Mouse (Mus musculus): ENCODE data around the gene Iqck.
A peak's percentile ranks its signal among the peaks of the same experiment; 100 is the strongest.

Gene Iqck

GRCm38 (mm10) chr7:118911571-118911970, 56.0 kb downstream of the Iqck start:
- no peak for DNase-seq (ENCODE audit: low spot score in 2 of 2)

GRCm38 (mm10) chr7:118912049-118912490, 56.5 kb downstream of the Iqck start:
- no peak for DNase-seq (ENCODE audit: low spot score in 2 of 2)

GRCm38 (mm10) chr7:118914561-118915165, 59.1 kb downstream of the Iqck start:
- no peak for DNase-seq (ENCODE audit: low spot score in 2 of 2)

- DNase-seq (ENCODE audit: low spot score in 2 of 2) = no peak
These were observed 63.9 kb downstream of the Iqck start for GRCm38 (mm10) chr7:118919261-118920006.

- DNase-seq (ENCODE audit: low spot score in 2 of 2) = no peak
These were observed 67.1 kb downstream of the Iqck start for GRCm38 (mm10) chr7:118922441-118923202.

GRCm38 (mm10) chr7:118925547-118925946, 70.0 kb downstream of the Iqck start:
- no peak for DNase-seq (ENCODE audit: low spot score in 2 of 2)

GRCm38 (mm10) chr7:118926516-118927260, 71.1 kb downstream of the Iqck start:
- no peak for DNase-seq (ENCODE audit: low spot score in 2 of 2)

GRCm38 (mm10) chr7:118927279-118927678, 71.7 kb downstream of the Iqck start:
- no peak for DNase-seq (ENCODE audit: low spot score in 2 of 2)

- no peak for DNase-seq (ENCODE audit: low spot score in 2 of 2)
These were observed 72.8 kb downstream of the Iqck start for GRCm38 (mm10) chr7:118928316-118928715.

GRCm38 (mm10) chr7:118928916-118929315, 73.4 kb downstream of the Iqck start:
- DNase-seq (ENCODE audit: low spot score in 2 of 2) = no peak

GRCm38 (mm10) chr7:118929601-118930311, 74.2 kb downstream of the Iqck start:
- peak in 1 of 2 experiments; percentile 56 for DNase-seq (ENCODE audit: low spot score in 2 of 2)

- peak in 1 of 2 experiments; percentile 55 for DNase-seq (ENCODE audit: low spot score in 2 of 2)
These were observed 76.2 kb downstream of the Iqck start for GRCm38 (mm10) chr7:118931502-118932395.

GRCm38 (mm10) chr7:118935306-118935705, 79.8 kb downstream of the Iqck start:
- no peak for DNase-seq (ENCODE audit: low spot score in 2 of 2)

GRCm38 (mm10) chr7:118936844-118937243, 81.3 kb downstream of the Iqck start:
- DNase-seq (ENCODE audit: low spot score in 2 of 2) = no peak

- no peak for DNase-seq (ENCODE audit: low spot score in 2 of 2)
These were observed 82.2 kb downstream of the Iqck start for GRCm38 (mm10) chr7:118937469-118938387.

- no peak for DNase-seq (ENCODE audit: low spot score in 2 of 2)
These were observed 86.7 kb downstream of the Iqck start for GRCm38 (mm10) chr7:118942297-118942696.

GRCm38 (mm10) chr7:118943170-118943569, 87.6 kb downstream of the Iqck start:
- no peak for DNase-seq (ENCODE audit: low spot score in 2 of 2)

GRCm38 (mm10) chr7:118944884-118945283, 89.3 kb downstream of the Iqck start:
- no peak for DNase-seq (ENCODE audit: low spot score in 2 of 2)

GRCm38 (mm10) chr7:118947241-118947640, 91.7 kb downstream of the Iqck start:
- DNase-seq (ENCODE audit: low spot score in 2 of 2) = no peak
